Mouse (Mus musculus): ENCODE results near the gene Egfl8. TPM values are rescaled to one million over a fixed set of nuclear protein-coding genes. Genes with fewer than 3 reads are reported as not detected.

Gene Egfl8
- polyA plus RNA-seq (2017; shearing (Covaris generic)), result 3.8 TPM

GRCm38 (mm10) chr17:34615871-34616270, at the start of gene Egfl8:
Gene Egfl8, minus strand, starts transcription at chr17:34615971.

GRCm38 (mm10) chr17:34646906-34647787, 31.4 kb upstream of the Egfl8 start, which contains the start of gene Atf6b:
Gene Atf6b, plus strand, starts transcription at chr17:34647146.

GRCm38 (mm10) chr17:34644608-34645007, 28.8 kb upstream of the Egfl8 start, which contains the start of gene Fkbpl:
Gene Fkbpl, plus strand, starts transcription at chr17:34644764.

DNA sequence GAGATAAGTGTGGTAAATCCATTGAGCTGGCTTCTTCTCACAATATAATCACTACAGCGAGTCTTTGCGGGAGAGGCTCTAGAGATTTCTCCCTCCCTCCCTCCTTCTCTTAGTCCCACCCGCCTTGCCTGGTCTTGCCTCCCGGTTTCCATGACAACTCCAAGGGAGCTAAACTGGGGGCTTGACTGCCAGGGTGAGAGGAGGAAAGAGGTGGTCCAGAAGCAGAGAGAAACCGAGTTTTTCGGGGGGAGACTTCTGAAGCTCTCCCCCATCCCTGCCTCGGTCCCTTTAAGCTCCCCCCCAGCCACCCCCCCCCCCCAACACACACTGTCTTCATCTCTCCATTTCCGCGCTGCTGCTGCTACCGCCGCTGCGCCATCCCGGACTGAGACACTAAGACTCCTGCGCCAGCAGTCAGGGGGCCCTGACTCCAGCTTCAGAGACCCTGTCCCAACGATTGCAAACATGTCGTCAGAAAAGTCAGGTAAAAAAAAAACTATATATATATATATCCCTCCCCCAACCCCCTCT, 13.5 kb upstream of the Egfl8 start, which contains the start of gene Prrt1:
Prrt1 (plus strand) TSS at position 313 of the 531 bp plus-strand sequence.

DNA sequence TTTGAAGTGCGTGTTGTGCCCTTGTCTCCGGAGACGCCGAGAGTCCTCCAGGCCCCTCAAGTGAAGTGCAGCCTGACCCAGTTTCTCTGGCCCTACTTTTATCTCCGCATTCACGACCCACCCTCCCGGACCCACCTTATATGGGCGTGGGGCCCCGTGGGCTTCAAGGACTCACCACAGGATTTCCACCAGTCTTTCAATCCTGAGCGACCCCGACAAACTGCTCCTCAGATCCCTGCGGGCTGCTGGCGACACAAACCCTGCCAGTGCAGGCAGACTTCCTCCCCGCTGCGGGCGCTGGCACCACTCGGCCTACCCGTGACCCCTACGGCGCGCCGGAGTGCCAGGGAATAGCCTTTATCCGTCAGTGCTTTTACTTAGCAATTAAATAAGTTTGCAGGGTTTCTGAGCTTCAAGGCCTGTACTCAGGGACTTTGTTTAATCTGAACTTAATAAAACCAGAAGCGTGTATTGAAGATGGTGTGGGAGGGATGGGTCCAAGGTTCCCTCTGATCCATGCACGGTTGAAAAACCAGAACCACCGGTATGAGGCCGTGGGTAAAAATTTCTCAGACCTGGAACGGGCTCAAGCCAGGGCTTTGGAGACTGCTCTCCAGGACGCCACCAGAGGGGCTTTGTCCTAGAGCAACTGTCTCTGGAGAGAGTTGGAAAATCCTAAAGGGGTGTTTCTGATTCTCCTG, 12.3 kb upstream of the Egfl8 start, which contains the start of gene Ppt2:
Ppt2 (minus strand) TSS at position 568 of the 701 bp plus-strand sequence.

DNA sequence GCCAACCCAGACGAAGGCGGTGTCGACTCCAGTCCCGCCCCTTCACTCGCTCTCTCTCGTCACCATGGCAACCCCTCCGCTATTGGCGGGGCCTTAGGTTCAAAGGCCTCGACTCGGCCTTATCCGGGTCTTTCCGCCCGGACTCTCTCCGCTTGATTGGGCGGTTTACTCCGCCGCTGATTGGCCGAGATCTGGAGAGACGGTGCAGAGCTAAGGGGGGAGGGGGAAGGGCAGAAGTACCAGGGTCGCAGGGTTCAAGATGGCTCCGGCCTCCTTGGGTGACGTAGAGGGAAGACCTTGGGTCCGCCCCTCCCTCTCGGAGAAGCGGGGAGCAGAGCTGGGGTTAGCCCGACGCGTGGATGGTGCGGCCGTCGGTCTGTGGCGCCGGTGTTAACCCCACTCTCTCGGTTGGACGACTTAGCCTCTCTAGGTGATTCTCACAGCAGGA, 11.7 kb downstream of the Egfl8 start, which contains the start of gene Agpat1:
Agpat1 (plus strand) TSS at position 202 of the 448 bp plus-strand sequence.

DNA sequence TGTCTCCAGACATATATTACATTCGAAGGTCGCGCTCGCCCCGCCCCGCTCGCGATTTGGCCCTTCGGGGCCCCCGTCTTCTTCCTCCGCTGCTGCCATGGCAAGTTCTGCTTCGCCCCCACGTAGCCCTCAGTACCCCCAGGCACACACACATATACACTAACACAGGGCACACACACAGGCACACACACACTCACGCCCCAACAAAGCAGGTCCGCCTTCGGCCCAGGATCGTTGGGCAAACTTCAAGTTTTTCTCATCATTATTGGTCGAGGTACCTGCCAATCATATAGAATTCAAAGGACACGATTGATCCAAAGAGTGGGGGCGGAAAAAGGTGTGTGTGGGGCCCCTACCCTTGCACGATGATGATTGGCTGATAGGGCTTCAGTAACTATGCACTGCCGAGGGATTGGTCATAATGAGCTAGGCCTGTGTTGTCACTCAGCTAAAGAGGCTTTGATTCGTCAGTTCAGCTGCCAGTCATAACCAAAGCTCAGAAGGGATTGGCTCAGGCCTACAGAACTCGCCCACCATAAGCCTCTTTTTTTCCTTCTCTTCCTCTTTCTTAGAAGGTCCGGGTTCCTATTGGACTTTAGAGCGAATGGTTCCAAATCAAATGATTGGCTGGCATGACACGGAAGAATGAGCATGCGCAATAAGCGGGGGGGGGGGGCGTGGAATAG, 12.3 kb downstream of the Egfl8 start, which contains the start of gene Rnf5:
Rnf5 (minus strand) TSS at position 316 of the 686 bp plus-strand sequence.

DNA sequence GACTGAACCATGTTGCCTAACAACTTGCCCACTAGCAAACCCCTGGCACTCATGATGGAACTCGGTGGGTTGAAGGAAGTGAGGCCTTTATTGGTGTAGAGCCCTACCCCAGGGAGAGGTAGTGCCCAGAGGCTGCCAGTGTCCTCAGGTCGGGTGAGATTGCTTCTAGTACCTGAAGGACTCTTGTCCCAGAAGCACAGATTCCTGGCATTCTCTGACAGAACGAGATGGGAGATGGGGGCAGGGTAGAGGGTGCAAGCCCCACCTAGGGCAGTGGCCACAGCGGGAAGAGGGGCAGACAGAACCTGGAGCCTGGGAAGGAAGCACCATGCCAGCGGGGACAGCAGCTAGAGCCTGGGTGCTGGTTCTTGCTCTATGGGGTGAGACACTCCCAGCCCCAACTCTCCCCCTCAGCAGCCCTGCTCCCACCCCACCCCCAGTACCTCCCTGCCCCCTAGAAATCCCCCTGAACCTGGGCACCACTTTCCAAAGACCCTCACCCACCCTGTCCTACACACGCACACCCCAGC, 18.1 kb downstream of the Egfl8 start, which contains the start of gene Ager:
Ager (plus strand) TSS at position 297 of the 530 bp plus-strand sequence.

DNA sequence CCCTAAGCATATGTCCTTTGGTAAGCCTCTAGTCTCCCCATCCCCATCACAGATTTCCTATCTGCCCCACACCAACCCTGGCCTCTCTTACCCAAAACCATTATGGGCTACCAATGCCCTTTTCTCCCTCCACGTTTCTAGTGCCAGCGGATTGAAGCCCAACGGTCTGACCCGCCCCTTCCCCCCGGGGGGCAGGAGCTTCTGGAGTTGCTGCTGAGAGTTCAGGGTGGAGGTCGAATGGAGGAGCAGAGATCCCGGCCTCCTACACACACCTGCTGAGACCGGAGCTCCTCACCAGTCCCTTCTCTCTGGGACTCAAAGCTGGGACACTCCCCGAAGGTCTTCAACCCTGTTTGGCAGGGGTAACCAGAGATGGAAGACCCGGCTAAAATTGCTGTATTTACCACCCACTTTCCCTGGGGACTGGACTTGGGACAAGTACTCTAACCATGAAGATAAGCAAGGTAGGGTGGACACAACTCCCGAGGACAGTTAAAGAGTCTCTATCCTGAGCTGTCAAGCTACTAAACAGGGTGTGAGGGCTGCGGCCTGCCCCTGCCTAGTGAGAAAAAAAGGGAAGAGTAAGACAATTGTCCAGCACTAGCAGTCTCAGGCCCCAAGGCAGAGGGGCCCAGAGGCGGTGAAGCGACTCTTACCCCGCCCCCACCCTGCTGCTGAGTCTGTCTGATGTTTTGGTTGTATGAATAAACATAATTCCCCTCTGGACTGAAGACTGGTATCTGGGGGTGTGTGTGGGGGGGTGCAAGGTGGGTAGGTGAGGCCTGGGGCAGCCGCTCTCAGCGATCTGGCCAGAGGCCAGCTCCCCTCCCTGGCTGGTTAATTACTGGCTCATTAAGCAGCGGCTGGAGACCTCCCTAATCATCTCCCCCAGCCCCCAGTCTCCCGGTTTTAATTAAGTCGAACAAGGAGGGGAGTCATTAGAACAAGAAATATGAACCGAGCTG, 24.5 kb downstream of the Egfl8 start, which contains the start of gene Pbx2:
Pbx2 (plus strand) TSS at position 238 of the 965 bp plus-strand sequence.

DNA sequence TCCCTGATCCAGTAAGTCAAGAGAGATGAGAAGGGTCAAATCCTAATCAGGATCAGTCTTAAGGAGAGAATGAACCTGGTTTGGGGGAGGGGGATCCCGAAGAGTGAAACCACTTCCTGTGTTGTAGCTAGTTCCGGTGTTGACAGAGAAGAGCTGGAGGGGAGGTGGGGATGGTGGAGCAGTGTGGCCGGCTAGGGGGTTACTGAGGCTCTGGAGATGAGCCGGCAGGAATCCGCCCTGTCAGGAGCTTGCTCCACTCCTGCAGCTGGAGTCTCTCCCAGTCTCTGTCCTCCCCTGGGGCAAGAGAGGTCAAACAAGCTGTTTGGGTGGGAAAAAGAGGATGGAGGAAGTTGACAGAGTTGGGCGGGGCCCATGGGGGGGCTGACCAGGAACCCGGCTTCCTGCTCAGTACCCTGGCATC, 26.1 kb downstream of the Egfl8 start, which contains the start of gene Gpsm3:
Gpsm3 (plus strand) TSS at position 126 of the 421 bp plus-strand sequence.

GRCm38 (mm10) chr17:34564003-34564421, 51.8 kb downstream of the Egfl8 start, which contains the start of gene Notch4:
Gene Notch4, plus strand, starts transcription at chr17:34564268.

Other genes starting within 250 kb of the Egfl8 start
- gene Btnl1, start 238.8 kb downstream of the Egfl8 start, polyA plus RNA-seq (2017; shearing (Covaris generic)), result not detected
- 0.74 TPM for gene BC051142, start 217.2 kb downstream of the Egfl8 start, polyA plus RNA-seq (2017; shearing (Covaris generic))
- 0.40 TPM for gene Btnl4, start 138.7 kb downstream of the Egfl8 start, polyA plus RNA-seq (2017; shearing (Covaris generic))
- gene Btnl6, start 98.6 kb downstream of the Egfl8 start, polyA plus RNA-seq (2017; shearing (Covaris generic)), result 0.34 TPM
- gene Notch4, start 51.7 kb downstream of the Egfl8 start, polyA plus RNA-seq (2017; shearing (Covaris generic)), result 0.06 TPM
- gene Gpsm3, start 26.2 kb downstream of the Egfl8 start, polyA plus RNA-seq (2017; shearing (Covaris generic)), result 285 TPM
- gene Pbx2, start 24.7 kb downstream of the Egfl8 start, polyA plus RNA-seq (2017; shearing (Covaris generic)), result 12.8 TPM
- gene Ager, start 18.1 kb downstream of the Egfl8 start, polyA plus RNA-seq (2017; shearing (Covaris generic)), result 2.7 TPM
- 115 TPM for gene Rnf5, start 12.3 kb downstream of the Egfl8 start, polyA plus RNA-seq (2017; shearing (Covaris generic))
- gene Agpat1, start 11.7 kb downstream of the Egfl8 start, polyA plus RNA-seq (2017; shearing (Covaris generic)), result 32.6 TPM
- gene Ppt2, start 12.5 kb upstream of the Egfl8 start, polyA plus RNA-seq (2017; shearing (Covaris generic)), result 28.1 TPM
- 3.8 TPM for gene Prrt1, start 13.6 kb upstream of the Egfl8 start, polyA plus RNA-seq (2017; shearing (Covaris generic))
- gene Fkbpl, start 28.8 kb upstream of the Egfl8 start, polyA plus RNA-seq (2017; shearing (Covaris generic)), result 5.5 TPM
- gene Atf6b, start 31.2 kb upstream of the Egfl8 start, polyA plus RNA-seq (2017; shearing (Covaris generic)), result 95.5 TPM
- not detected for gene Tnxb, start 54.6 kb upstream of the Egfl8 start, polyA plus RNA-seq (2017; shearing (Covaris generic))
- not detected for gene C4b, start 127.9 kb upstream of the Egfl8 start, polyA plus RNA-seq (2017; shearing (Covaris generic))
- gene Cyp21a1, start 188.6 kb upstream of the Egfl8 start, polyA plus RNA-seq (2017; shearing (Covaris generic)), result not detected
- 38.5 TPM for gene Stk19, start 221.0 kb upstream of the Egfl8 start, polyA plus RNA-seq (2017; shearing (Covaris generic))
- 96.4 TPM for gene Dxo, start 221.0 kb upstream of the Egfl8 start, polyA plus RNA-seq (2017; shearing (Covaris generic))
- 169 TPM for gene Skiv2l, start 234.2 kb upstream of the Egfl8 start, polyA plus RNA-seq (2017; shearing (Covaris generic))
- gene Nelfe, start 234.4 kb upstream of the Egfl8 start, polyA plus RNA-seq (2017; shearing (Covaris generic)), result 48.6 TPM
- gene Cfb, start 246.5 kb upstream of the Egfl8 start, polyA plus RNA-seq (2017; shearing (Covaris generic)), result 1.4 TPM